Mouse (Mus musculus): ENCODE results near the gene Gpx8. TPM values are rescaled to one million over a fixed set of nuclear protein-coding genes. Genes with fewer than 3 reads are reported as not detected.
A peak's percentile ranks its signal among the peaks of the same experiment; 100 is the strongest.

Gpx8 gene
- polyA plus RNA-seq, 1 experiment from 2014 or later = 222 TPM

DNA sequence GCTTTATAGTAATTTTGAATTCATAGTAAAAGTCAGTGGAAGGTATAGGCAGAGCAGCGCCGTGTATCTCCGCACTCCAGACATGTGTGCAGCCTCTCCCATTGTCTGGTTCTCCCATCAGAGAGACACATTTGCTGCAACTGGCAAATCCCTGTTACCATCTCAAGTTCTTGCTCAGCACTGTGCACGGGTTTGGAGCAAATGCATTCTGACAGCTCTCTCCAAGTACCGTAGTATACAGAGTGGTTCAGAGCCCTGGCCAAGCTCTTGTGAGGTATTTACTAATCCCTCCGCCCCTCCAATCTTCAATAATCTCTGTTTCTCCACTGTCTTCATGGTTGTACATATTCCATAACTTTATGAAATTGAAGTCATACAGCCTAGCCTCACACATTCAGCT lies 33.5 kb downstream of the Gpx8 start:
- no peaks in the 10 kb centered on the region for H3K36me3 ChIP-seq (ENCODE audit: control insufficient read depth, insufficient read depth, low read length)
- no peak overlapping the region for H3K4me3 ChIP-seq (ENCODE audit: low read depth, low read length)
- ATAC-seq (ENCODE audit: low read depth) (peak; percentile 50; the same call in 1 of the 2 replicates), DNase-seq (ENCODE audit: low spot score) (no peak)
- no peaks in the 10 kb centered on the region for H3K4me1 ChIP-seq (ENCODE audit: control insufficient read depth, insufficient read depth, low read length)
- 71% methylated on average over 6 of the region's 6 CpGs for WGBS
- H3K9me3 ChIP-seq (ENCODE audit: control insufficient read depth, low read length) = no peaks in the 10 kb centered on the region
- H3K4me2 ChIP-seq (ENCODE audit: low read depth, low read length) = peak overlapping the region; percentile 38; the same call in 1 of the 2 replicates
- H3K27ac ChIP-seq (replicated peaks; ENCODE audit: low read depth, low read length) = no peak overlapping the region
- H3K9ac ChIP-seq (ENCODE audit: low read depth, low read length) = no peak overlapping the region
- H3K27me3 ChIP-seq (replicated peaks; ENCODE audit: control insufficient read depth, insufficient read depth, low read length) = no peaks in the 10 kb centered on the region

GRCm38 (mm10) chr13:113000576-113001318 lies 45.5 kb downstream of the Gpx8 start:
- DNase-seq (ENCODE audit: low spot score) = peak; percentile 84
- H3K27me3 ChIP-seq (replicated peaks; ENCODE audit: control insufficient read depth, insufficient read depth, low read length) = peaks cover 54% of the 10 kb centered on the region
- WGBS = 60% methylated on average over 9 of the region's 9 CpGs

DNA sequence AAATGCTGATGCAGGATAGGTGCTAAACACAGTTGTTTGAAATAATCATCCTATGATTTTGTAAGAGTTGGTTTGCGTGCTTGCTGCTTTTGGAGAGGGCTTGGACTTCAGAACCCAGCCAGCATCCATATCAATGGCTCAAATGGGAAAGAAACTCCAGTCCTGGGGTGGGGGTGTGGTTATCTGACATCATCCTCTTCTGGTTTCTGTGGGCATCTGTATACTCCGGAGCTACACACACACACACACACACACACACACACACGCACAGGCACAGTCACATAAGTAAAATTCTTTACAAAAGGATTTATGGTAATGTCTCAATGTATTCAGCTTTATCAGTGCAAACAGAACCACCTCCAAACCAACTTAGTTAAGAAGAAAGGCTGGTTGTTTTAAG lies 46.1 kb downstream of the Gpx8 start:
- Histone ChIP-seq H3K36me3 (ENCODE audit: control insufficient read depth, insufficient read depth, low read length) (no peaks in the 10 kb centered on the region), H3K9ac (ENCODE audit: low read depth, low read length) (no peak overlapping the region), H3K4me2 (ENCODE audit: low read depth, low read length) (no peak overlapping the region), H3K4me3 (ENCODE audit: low read depth, low read length) (no peak overlapping the region), H3K27ac (replicated peaks; ENCODE audit: low read depth, low read length) (no peak overlapping the region), H3K27me3 (replicated peaks; ENCODE audit: control insufficient read depth, insufficient read depth, low read length) (peaks cover 60% of the 10 kb centered on the region), H3K4me1 (ENCODE audit: control insufficient read depth, insufficient read depth, low read length) (no peaks in the 10 kb centered on the region), H3K9me3 (ENCODE audit: control insufficient read depth, low read length) (no peaks in the 10 kb centered on the region)
- ATAC-seq (ENCODE audit: low read depth) = no peak
- DNase-seq (ENCODE audit: low spot score) = no peak
- 70% methylated on average over 3 of the region's 3 CpGs for WGBS

More at GRCm38 (mm10) chr13:113000576-113001318, 45.5 kb downstream of the Gpx8 start:
- Histone ChIP-seq H3K9ac (ENCODE audit: low read depth, low read length) (no peak overlapping the region), H3K27ac (replicated peaks; ENCODE audit: low read depth, low read length) (no peak overlapping the region), H3K4me3 (ENCODE audit: low read depth, low read length) (no peak overlapping the region), H3K36me3 (ENCODE audit: control insufficient read depth, insufficient read depth, low read length) (no peaks in the 10 kb centered on the region), H3K9me3 (ENCODE audit: control insufficient read depth, low read length) (no peaks in the 10 kb centered on the region), H3K4me1 (ENCODE audit: control insufficient read depth, insufficient read depth, low read length) (no peaks in the 10 kb centered on the region), H3K4me2 (ENCODE audit: low read depth, low read length) (no peak overlapping the region)
- ATAC-seq (ENCODE audit: low read depth) = peak; percentile 94

DNA sequence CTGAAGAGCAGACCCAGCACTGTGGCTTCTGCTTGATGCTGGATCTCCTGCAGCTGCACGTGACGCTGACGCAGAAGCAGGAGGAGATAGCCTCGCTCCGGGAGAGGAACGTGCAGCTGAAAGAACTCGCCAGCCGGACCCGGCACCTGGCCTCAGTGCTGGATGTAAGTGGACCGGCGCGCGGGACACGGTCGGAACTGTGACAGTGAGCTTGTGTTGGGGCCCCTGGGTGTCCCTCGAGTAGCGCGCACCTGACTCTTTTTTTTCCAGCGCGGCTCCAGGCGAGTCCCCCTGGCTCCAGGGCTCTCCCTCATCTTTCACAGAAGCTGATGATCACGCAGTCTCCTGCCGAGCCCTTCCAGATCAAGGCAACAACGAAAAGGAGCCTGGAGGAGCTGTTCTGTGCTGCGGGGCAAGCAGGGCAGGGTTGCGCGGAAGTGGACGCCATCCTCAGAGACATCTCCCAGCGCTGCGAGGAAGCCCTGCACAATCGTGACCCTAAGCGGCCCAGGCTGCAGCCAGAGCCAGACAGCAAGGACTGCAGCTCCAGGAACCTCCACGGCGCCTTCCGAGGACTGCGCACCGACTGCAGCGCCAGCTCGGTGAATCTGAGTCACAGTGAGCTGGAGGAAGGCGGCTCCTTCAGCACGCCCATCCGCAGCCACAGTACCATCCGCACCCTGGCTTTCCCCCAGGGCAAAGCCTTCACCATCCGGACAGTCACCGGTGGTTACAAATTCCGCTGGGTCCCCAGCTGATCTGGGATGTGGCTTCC lies 47.6 kb downstream of the Gpx8 start:
- Histone ChIP-seq H3K36me3 (ENCODE audit: control insufficient read depth, insufficient read depth, low read length) (no peaks in the 10 kb centered on the region), H3K9me3 (ENCODE audit: control insufficient read depth, low read length) (no peaks in the 10 kb centered on the region), H3K4me3 (ENCODE audit: low read depth, low read length) (peak overlapping the region; percentile 48), H3K4me2 (ENCODE audit: low read depth, low read length) (peak overlapping the region; percentile 95), H3K27me3 (replicated peaks; ENCODE audit: control insufficient read depth, insufficient read depth, low read length) (peaks cover 75% of the 10 kb centered on the region), H3K4me1 (ENCODE audit: control insufficient read depth, insufficient read depth, low read length) (peaks cover 6% of the 10 kb centered on the region), H3K9ac (ENCODE audit: low read depth, low read length) (peak overlapping the region; percentile 57), H3K27ac (replicated peaks; ENCODE audit: low read depth, low read length) (no peak overlapping the region)
- DNase-seq (ENCODE audit: low spot score) = no peak
- ATAC-seq (ENCODE audit: low read depth) = 0 out of 2 replicates have a peak, but pooled peaks have one; percentile 22
- WGBS = under 1% methylated on average over 31 of the region's 46 CpGs

DNA sequence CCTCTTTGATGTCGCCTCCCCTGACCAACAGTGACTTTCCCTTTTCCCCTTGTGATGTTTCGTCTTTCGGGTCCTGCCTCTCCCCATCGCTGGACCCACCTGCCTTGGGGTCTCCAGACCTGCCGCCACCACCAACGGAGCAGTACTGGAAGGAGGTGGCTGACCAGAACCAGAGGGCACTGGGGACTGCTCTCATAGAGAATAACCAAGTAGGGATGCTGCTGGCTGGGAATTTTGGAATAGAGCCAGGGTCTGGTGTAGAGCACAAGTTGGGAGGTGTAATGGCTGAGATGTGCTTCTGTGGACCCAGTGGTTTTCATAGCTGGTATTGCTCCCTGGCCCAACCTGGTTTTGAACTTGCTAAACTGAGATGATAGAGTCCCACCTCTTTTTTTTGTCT lies 48.8 kb downstream of the Gpx8 start:
- Histone ChIP-seq H3K27me3 (replicated peaks; ENCODE audit: control insufficient read depth, insufficient read depth, low read length) (peaks cover 87% of the 10 kb centered on the region), H3K36me3 (ENCODE audit: control insufficient read depth, insufficient read depth, low read length) (no peaks in the 10 kb centered on the region), H3K4me3 (ENCODE audit: low read depth, low read length) (no peak overlapping the region), H3K4me1 (ENCODE audit: control insufficient read depth, insufficient read depth, low read length) (peaks cover 8% of the 10 kb centered on the region), H3K9ac (ENCODE audit: low read depth, low read length) (no peak overlapping the region), H3K4me2 (ENCODE audit: low read depth, low read length) (no peak overlapping the region), H3K9me3 (ENCODE audit: control insufficient read depth, low read length) (no peaks in the 10 kb centered on the region), H3K27ac (replicated peaks; ENCODE audit: low read depth, low read length) (no peak overlapping the region)
- DNase-seq (ENCODE audit: low spot score) (no peak), ATAC-seq (ENCODE audit: low read depth) (no peak)
- WGBS = 67% methylated on average over 6 of the region's 6 CpGs

GRCm38 (mm10) chr13:112996407-112996806 lies 49.8 kb downstream of the Gpx8 start:
- H3K4me3 ChIP-seq (ENCODE audit: low read depth, low read length) = no peak overlapping the region
- peaks cover 8% of the 10 kb centered on the region for H3K4me1 ChIP-seq (ENCODE audit: control insufficient read depth, insufficient read depth, low read length)
- H3K4me2 ChIP-seq (ENCODE audit: low read depth, low read length) = no peak overlapping the region
- WGBS = 38% methylated on average over 4 of the region's 4 CpGs
- no peaks in the 10 kb centered on the region for H3K36me3 ChIP-seq (ENCODE audit: control insufficient read depth, insufficient read depth, low read length)
- ATAC-seq (ENCODE audit: low read depth) = no peak
- H3K27me3 ChIP-seq (replicated peaks; ENCODE audit: control insufficient read depth, insufficient read depth, low read length) = peaks cover 92% of the 10 kb centered on the region
- no peak overlapping the region for H3K27ac ChIP-seq (replicated peaks; ENCODE audit: low read depth, low read length)
- no peak overlapping the region for H3K9ac ChIP-seq (ENCODE audit: low read depth, low read length)
- H3K9me3 ChIP-seq (ENCODE audit: control insufficient read depth, low read length) = no peaks in the 10 kb centered on the region
- no peak for DNase-seq (ENCODE audit: low spot score)

GRCm38 (mm10) chr13:112994191-112994590 lies 52.0 kb downstream of the Gpx8 start:
- ATAC-seq (ENCODE audit: low read depth) = peak; percentile 74
- H3K9me3 ChIP-seq (ENCODE audit: control insufficient read depth, low read length) = no peaks in the 10 kb centered on the region
- under 1% methylated on average over 24 of the region's 25 CpGs for WGBS
- H3K9ac ChIP-seq (ENCODE audit: low read depth, low read length) = peak overlapping the region; percentile 42; the same call in 1 of the 2 replicates
- no peak overlapping the region for H3K27ac ChIP-seq (replicated peaks; ENCODE audit: low read depth, low read length)
- no peaks in the 10 kb centered on the region for H3K36me3 ChIP-seq (ENCODE audit: control insufficient read depth, insufficient read depth, low read length)
- H3K27me3 ChIP-seq (replicated peaks; ENCODE audit: control insufficient read depth, insufficient read depth, low read length) = peaks cover 95% of the 10 kb centered on the region
- peaks cover 8% of the 10 kb centered on the region for H3K4me1 ChIP-seq (ENCODE audit: control insufficient read depth, insufficient read depth, low read length)
- peak; percentile 65 for DNase-seq (ENCODE audit: low spot score)
- peak overlapping the region; percentile 42 for H3K4me3 ChIP-seq (ENCODE audit: low read depth, low read length)
- peak overlapping the region; percentile 68 for H3K4me2 ChIP-seq (ENCODE audit: low read depth, low read length)

GRCm38 (mm10) chr13:112993531-112994152 lies 52.6 kb downstream of the Gpx8 start, which contains the start of gene Mcidas:
Gene Mcidas, plus strand, starts transcription at chr13:112993845.
- Histone ChIP-seq H3K9me3 (ENCODE audit: control insufficient read depth, low read length) (no peaks in the 10 kb centered on the region), H3K27me3 (replicated peaks; ENCODE audit: control insufficient read depth, insufficient read depth, low read length) (peaks cover 95% of the 10 kb centered on the region), H3K4me1 (ENCODE audit: control insufficient read depth, insufficient read depth, low read length) (peaks cover 11% of the 10 kb centered on the region), H3K27ac (replicated peaks; ENCODE audit: low read depth, low read length) (no peak within 1 kb of the TSS), H3K4me3 (ENCODE audit: low read depth, low read length) (peak within 1 kb of the TSS; percentile 42), H3K36me3 (ENCODE audit: control insufficient read depth, insufficient read depth, low read length) (no peaks in the 10 kb centered on the region), H3K9ac (ENCODE audit: low read depth, low read length) (peak within 1 kb of the TSS; percentile 42; the same call in 1 of the 2 replicates), H3K4me2 (ENCODE audit: low read depth, low read length) (peak within 1 kb of the TSS; percentile 68)
- ATAC-seq (ENCODE audit: low read depth) (0 out of 2 replicates have a peak, but pooled peaks have one; percentile 35), DNase-seq (ENCODE audit: low spot score) (no peak)
- WGBS = under 1% methylated on average over 29 of the region's 63 CpGs

Measured in embryonic facial prominence, embryonic 14.5 days (tissue).